Mouse (Mus musculus) liver, embryonic 15.5 days (tissue): ENCODE results near the gene Bag6. TPM values are rescaled to one million over a fixed set of nuclear protein-coding genes. Genes with fewer than 3 reads are reported as not detected.

ENCODE experiments used
- microRNA-seq: library from miRNA; unstranded; fragments of <30 nt; microRNA quantifications from one replicate; pipeline ENCODE4, GENCODE M21; 2016
- polyA plus RNA-seq: library from polyadenylated mRNA; unstranded; fragments of >200 nt; fragmentation: Nextera tagmentation; extraction: Ambion mirVana; gene quantifications from 2 replicates; pipeline ENCODE4 v1.2.1, GENCODE M21; 2015

Gene Bag6
- polyA plus RNA-seq, 1 experiment from 2014 or later, result 19.3 TPM

Small RNA genes within 50 kb of the gene (microRNA-seq; reads per million reads assigned to microRNA genes)
- not detected for gene Mir6973a

Other genes with a start within 250 kb of the Bag6 start
- 25.2 and 26.5 TPM in 2 replicates for gene C2, start 236.9 kb upstream of the Bag6 start, polyA plus RNA-seq
- 14.6 and 15.1 TPM in 2 replicates for gene Ehmt2, start 236.7 kb upstream of the Bag6 start, polyA plus RNA-seq
- gene Slc44a4, start 220.7 kb upstream of the Bag6 start, polyA plus RNA-seq, result 3.0 and 3.1 TPM in 2 replicates
- 17.1 and 19.8 TPM in 2 replicates for gene Neu1, start 203.9 kb upstream of the Bag6 start, polyA plus RNA-seq
- gene Hspa1b, start 175.9 kb upstream of the Bag6 start, polyA plus RNA-seq, result 0.06 and 0.14 TPM in 2 replicates
- gene Gm20481, start 165.3 kb upstream of the Bag6 start, polyA plus RNA-seq, result 0.32 TPM in 1 of 2 replicates, not detected in the other
- 0.96 and 1.6 TPM in 2 replicates for gene Hspa1a, start 163.0 kb upstream of the Bag6 start, polyA plus RNA-seq
- 0.25 and 0.31 TPM in 2 replicates for gene Hspa1l, start 162.5 kb upstream of the Bag6 start, polyA plus RNA-seq
- gene Lsm2, start 153.3 kb upstream of the Bag6 start, polyA plus RNA-seq, result 120 and 123 TPM in 2 replicates
- gene Vars, start 134.2 kb upstream of the Bag6 start, polyA plus RNA-seq, result 99.0 and 133 TPM in 2 replicates
- gene Vwa7, start 118.6 kb upstream of the Bag6 start, polyA plus RNA-seq, result 0.09 and 0.12 TPM in 2 replicates
- 2.2 and 2.3 TPM in 2 replicates for gene Sapcd1, start 107.2 kb upstream of the Bag6 start, polyA plus RNA-seq
- 3.4 and 4.3 TPM in 2 replicates for gene Msh5, start 88.4 kb upstream of the Bag6 start, polyA plus RNA-seq
- gene Clic1, start 85.2 kb upstream of the Bag6 start, polyA plus RNA-seq, result 120 and 122 TPM in 2 replicates
- 18.6 and 22.8 TPM in 2 replicates for gene Ddah2, start 76.1 kb upstream of the Bag6 start, polyA plus RNA-seq
- gene Ly6g6c, start 69.8 kb upstream of the Bag6 start, polyA plus RNA-seq, result 0.21 and 0.40 TPM in 2 replicates
- 3.2 and 4.4 TPM in 2 replicates for gene Mpig6b, start 69.0 kb upstream of the Bag6 start, polyA plus RNA-seq
- gene Ly6g6e, start 58.3 kb upstream of the Bag6 start, polyA plus RNA-seq, result 0.12 and 0.26 TPM in 2 replicates
- gene Ly6g6d, start 57.1 kb upstream of the Bag6 start, polyA plus RNA-seq, result 0.41 and 0.70 TPM in 2 replicates
- 5.1 and 7.0 TPM in 2 replicates for gene Ly6g6f, start 49.6 kb upstream of the Bag6 start, polyA plus RNA-seq
- gene Abhd16a, start 45.9 kb upstream of the Bag6 start, polyA plus RNA-seq, result 50.0 and 53.2 TPM in 2 replicates
- not detected in 2 replicates for gene Ly6g5c, start 26.9 kb upstream of the Bag6 start, polyA plus RNA-seq
- gene Ly6g5b, start 19.8 kb upstream of the Bag6 start, polyA plus RNA-seq, result 0.23 and 0.24 TPM in 2 replicates
- 12.8 and 15.5 TPM in 2 replicates for gene Gpank1, start 13.7 kb upstream of the Bag6 start, polyA plus RNA-seq
- 125 TPM in 2 replicates for gene Csnk2b, start 13.1 kb upstream of the Bag6 start, polyA plus RNA-seq
- 2.2 and 2.5 TPM in 2 replicates for gene D17H6S53E, start 8.8 kb upstream of the Bag6 start, polyA plus RNA-seq
- 853 and 907 TPM in 2 replicates for gene Apom, start 3.1 kb upstream of the Bag6 start, polyA plus RNA-seq
- gene Prrc2a, start 29.7 kb downstream of the Bag6 start, polyA plus RNA-seq, result 46.9 and 52.2 TPM in 2 replicates
- 20.5 and 22.2 TPM in 2 replicates for gene Aif1, start 40.9 kb downstream of the Bag6 start, polyA plus RNA-seq
- 40.1 and 40.2 TPM in 2 replicates for gene Lst1, start 53.3 kb downstream of the Bag6 start, polyA plus RNA-seq
- gene Ltb, start 59.3 kb downstream of the Bag6 start, polyA plus RNA-seq, result 1.2 and 2.0 TPM in 2 replicates
- gene Tnf, start 66.8 kb downstream of the Bag6 start, polyA plus RNA-seq, result 0.31 and 0.36 TPM in 2 replicates
- 0.06 TPM in 1 of 2 replicates, not detected in the other for gene Lta, start 70.2 kb downstream of the Bag6 start, polyA plus RNA-seq
- 0.24 TPM in 1 of 2 replicates, not detected in the other for gene Gm16181, start 85.7 kb downstream of the Bag6 start, polyA plus RNA-seq
- gene Atp6v1g2, start 98.5 kb downstream of the Bag6 start, polyA plus RNA-seq, result 0.58 and 0.63 TPM in 2 replicates
- gene Nfkbil1, start 100.6 kb downstream of the Bag6 start, polyA plus RNA-seq, result 3.2 and 3.6 TPM in 2 replicates
- 141 and 150 TPM in 2 replicates for gene Ddx39b, start 106.6 kb downstream of the Bag6 start, polyA plus RNA-seq
- 99.7 and 119 TPM in 2 replicates for gene H2-D1, start 127.6 kb downstream of the Bag6 start, polyA plus RNA-seq
- gene H2-Q1, start 185.2 kb downstream of the Bag6 start, polyA plus RNA-seq, result 0.58 and 0.70 TPM in 2 replicates
- gene H2-Q2, start 207.1 kb downstream of the Bag6 start, polyA plus RNA-seq, result 0.94 and 1.4 TPM in 2 replicates
- 2.2 and 2.7 TPM in 2 replicates for gene H2-Q4, start 244.4 kb downstream of the Bag6 start, polyA plus RNA-seq